Mouse (Mus musculus) adrenal gland (tissue): ENCODE data around the gene Lst1.

ENCODE experiments used
- intact Hi-C: fragments of 180-260 bp; cut with DNase I; formaldehyde crosslinking; loops from one replicate; pipeline ENCODE4 v1.15.1; 2025
- long read RNA-seq, 2 experiments: library from polyadenylated mRNA; unstranded; transcript quantifications; one replicate each; pipeline ENCODE4 v2.0.0; 2020; ENCODE audit warnings: borderline replicate concordance in 1 of 2; ENCODE audit not compliant: insufficient replicate concordance in 1 of 2

Gene Lst1
- long read RNA-seq, experiment 1, partial matches to known transcripts = 0 of 4 reads
- long read RNA-seq, experiment 1, other reads (novel, unspliced or antisense) = 1 of 4 reads
- long read RNA-seq, experiment 2, partial matches to known transcripts = 0 of 4 reads
- long read RNA-seq, experiment 2, other reads (novel, unspliced or antisense) = 0 of 4 reads

- intact Hi-C loops = no loop called here
These were observed at the start of gene Lst1 for GRCm38 (mm10) chr17:35187959-35188610. Gene Lst1, minus strand, starts transcription at chr17:35188439.

GRCm38 (mm10) chr17:35237504-35237903 lies 49.3 kb upstream of the Lst1 start:
- intact Hi-C loops = loop anchor here (10.0 kb wide), 1 partner anchor 213 kb away; the partner anchor contains the start of gene Sapcd1

GRCm38 (mm10) chr17:35236996-35237395 lies 48.8 kb upstream of the Lst1 start:
- intact Hi-C loops = loop anchor here (10.0 kb wide), 1 partner anchor 212 kb away; the partner anchor contains the start of gene Sapcd1

- intact Hi-C loops = loop anchor here (10.0 kb wide), 1 partner anchor 212 kb away; the partner anchor contains the start of gene Sapcd1
These were observed 48.1 kb upstream of the Lst1 start for GRCm38 (mm10) chr17:35236390-35236746.

- intact Hi-C loops = loop anchor here (10.0 kb wide), 1 partner anchor 211 kb away; the partner anchor contains the start of gene Sapcd1
These were observed 47.6 kb upstream of the Lst1 start, which contains the start of gene Nfkbil1 for GRCm38 (mm10) chr17:35235614-35236389. Gene Nfkbil1, minus strand, starts transcription at chr17:35235792.

- intact Hi-C loops = loop anchor here (5.0 to 10.0 kb wide), 2 partner anchors 38 to 210 kb away; partner anchors contain the start of gene Sapcd1
These were observed 46.7 kb upstream of the Lst1 start for GRCm38 (mm10) chr17:35234903-35235302.

GRCm38 (mm10) chr17:35234090-35234489 lies 45.9 kb upstream of the Lst1 start:
- intact Hi-C loops = loop anchor here (5.0 to 10.0 kb wide), 2 partner anchors 37 to 209 kb away; partner anchors contain the start of gene Sapcd1

GRCm38 (mm10) chr17:35233114-35233980 lies 45.1 kb upstream of the Lst1 start, which contains the start of gene Atp6v1g2:
Gene Atp6v1g2, plus strand, starts transcription at chr17:35233660.
- intact Hi-C loops = loop anchor here (5.0 to 10.0 kb wide), 2 partner anchors 36 to 209 kb away; partner anchors contain the start of gene Sapcd1

GRCm38 (mm10) chr17:35232659-35233058 lies 44.4 kb upstream of the Lst1 start:
- intact Hi-C loops = loop anchor here (1.0 to 10.0 kb wide), 3 partner anchors 35 to 208 kb away; partner anchors contain the start of gene Sapcd1

- intact Hi-C loops = loop anchor here (1.0 to 10.0 kb wide), 3 partner anchors 35 to 207 kb away; partner anchors contain the start of gene Sapcd1
These were observed 43.8 kb upstream of the Lst1 start for GRCm38 (mm10) chr17:35232043-35232442.

GRCm38 (mm10) chr17:35231022-35231421 lies 42.8 kb upstream of the Lst1 start:
- intact Hi-C loops = loop anchor here (5.0 to 10.0 kb wide), 2 partner anchors 34 to 206 kb away; partner anchors contain the start of gene Sapcd1

- intact Hi-C loops = no loop called here
These were observed 38.4 kb upstream of the Lst1 start for GRCm38 (mm10) chr17:35226561-35227046.

- intact Hi-C loops = no loop called here
These were observed 37.2 kb upstream of the Lst1 start for GRCm38 (mm10) chr17:35225456-35225855.

GRCm38 (mm10) chr17:35224641-35225040 lies 36.4 kb upstream of the Lst1 start:
- intact Hi-C loops = no loop called here

GRCm38 (mm10) chr17:35222299-35222698 lies 34.1 kb upstream of the Lst1 start:
- intact Hi-C loops = no loop called here

GRCm38 (mm10) chr17:35220156-35220952 lies 32.1 kb upstream of the Lst1 start, which contains the start of gene Gm16181:
Gene Gm16181, plus strand, starts transcription at chr17:35220834.
- intact Hi-C loops = no loop called here

- intact Hi-C loops = no loop called here
These were observed 31.4 kb upstream of the Lst1 start for GRCm38 (mm10) chr17:35219601-35220041.

GRCm38 (mm10) chr17:35218516-35219193 lies 30.4 kb upstream of the Lst1 start:
- intact Hi-C loops = no loop called here
